Mouse (Mus musculus): ENCODE measurements around the gene Arhgef25.

Gene Arhgef25

DNA sequence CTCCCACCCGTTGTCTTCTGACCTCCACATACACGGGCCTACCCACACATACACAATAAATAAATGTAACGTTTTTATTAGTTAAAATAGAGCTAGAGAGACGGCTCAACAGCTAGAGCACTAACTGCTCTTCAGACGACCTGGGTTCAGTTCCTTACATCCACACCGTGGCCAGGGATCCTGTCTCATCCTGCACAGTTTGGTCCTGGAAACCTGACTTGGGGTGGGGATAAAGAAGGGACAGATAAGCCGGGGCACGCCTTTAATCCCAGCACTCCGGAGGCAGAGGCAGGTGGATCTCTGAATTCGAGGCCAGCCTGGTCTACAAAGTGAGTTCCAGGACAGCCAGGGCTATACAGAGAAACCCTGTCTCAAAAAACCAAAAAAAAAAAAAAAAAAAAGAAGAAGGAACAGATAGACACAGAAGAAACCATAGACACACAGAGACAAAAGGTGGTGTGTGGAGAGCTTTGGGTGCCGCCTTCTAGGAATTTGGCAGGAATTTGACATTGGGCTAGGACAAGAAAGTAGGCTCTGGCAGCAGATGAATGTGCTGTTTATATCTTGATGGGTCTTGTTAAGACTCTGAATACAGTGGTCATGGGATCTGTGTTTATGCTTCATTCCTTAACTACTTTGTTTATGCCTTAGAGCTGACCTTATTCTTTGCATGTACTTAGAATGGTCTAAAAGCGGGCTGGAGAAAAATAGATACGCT, 24.0 kb upstream of the Arhgef25 start:
- CTCF ChIA-PET: interaction anchor here in 2 of 4 experiments (0.6 to 0.7 kb wide), 3 partner anchors 10 to 34 kb away, joined by 3 to 5 read pairs (median 3); no protein-coding TSS in a partner anchor
- POLR2A ChIA-PET: interaction anchor here (0.6 to 3.2 kb wide), 37 partner anchors 9 to 847 kb away, joined by 3 to 18 read pairs (median 5); partner anchors contain the start of genes Dctn2 (in 2 of the 4) and Mars (in 1 of the 4)

DNA sequence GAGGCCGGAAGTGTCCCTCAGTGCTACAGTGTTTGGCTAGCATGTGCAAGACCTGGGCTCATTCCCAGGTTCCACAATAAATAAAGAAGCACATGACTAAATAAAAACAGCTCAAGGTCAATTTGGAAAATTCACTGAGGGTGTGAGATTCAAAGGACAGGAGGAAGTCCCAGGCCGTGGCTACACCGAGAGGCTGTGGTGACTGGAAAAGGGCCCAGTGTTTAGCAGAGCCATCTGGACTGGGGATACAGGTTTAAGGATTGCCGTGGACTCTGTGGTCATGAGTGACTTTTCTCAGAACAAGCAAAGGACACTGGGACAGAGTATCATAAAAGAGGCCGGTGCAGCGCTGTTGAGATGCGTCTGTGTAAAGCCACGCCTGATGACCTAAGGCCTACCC, 23.4 kb upstream of the Arhgef25 start:
- CTCF ChIA-PET: interaction anchor here in 1 of 4 experiments (0.7 kb wide), 1 partner anchor 18 kb away, joined by 5 read pairs; no protein-coding TSS in a partner anchor
- POLR2A ChIA-PET: interaction anchor here in 3 of 4 experiments (1.2 to 3.2 kb wide), 13 partner anchors 10 to 98 kb away, joined by 3 to 18 read pairs (median 9); partner anchors contain the start of gene Mars (in 1 of the 3)

GRCm38 (mm10) chr10:127211414-127211854, 21.6 kb upstream of the Arhgef25 start, which contains the start of gene Pip4k2c:
Gene Pip4k2c (minus strand): TSS chr10:127211585.
- CTCF ChIA-PET: interaction anchor here (0.5 to 1.6 kb wide), 18 partner anchors 9 to 326 kb away, joined by 3 to 12 read pairs (median 3); partner anchors contain the start of genes Arhgap9 (in 1 of the 4) and Slc26a10 (in 1 of the 4)
- POLR2A ChIA-PET: interaction anchor here (0.5 to 5.0 kb wide), 86 partner anchors 9 to 1014 kb away, joined by 3 to 71 read pairs (median 4); partner anchors contain the start of genes Mars (in 3 of the 4), Arhgef25 (in 2 of the 4), Gli1 (in 2 of the 4) and Slc26a10 (in 2 of the 4)

- ChIA-PET CTCF (interaction anchor here in 3 of 4 experiments (0.5 to 1.6 kb wide), 14 partner anchors 19 to 153 kb away, joined by 3 to 12 read pairs (median 3); partner anchors contain the start of genes Arhgap9 (in 1 of the 3) and Slc26a10 (in 1 of the 3)), POLR2A (interaction anchor here (0.5 to 5.0 kb wide), 74 partner anchors 9 to 1014 kb away, joined by 3 to 71 read pairs (median 4); partner anchors contain the start of genes Mars (in 3 of the 4), Arhgef25 (in 2 of the 4), Arhgap9 (in 1 of the 4) and B4galnt1 (in 1 of the 4))
These were observed 21.1 kb upstream of the Arhgef25 start for GRCm38 (mm10) chr10:127210961-127211405.

DNA sequence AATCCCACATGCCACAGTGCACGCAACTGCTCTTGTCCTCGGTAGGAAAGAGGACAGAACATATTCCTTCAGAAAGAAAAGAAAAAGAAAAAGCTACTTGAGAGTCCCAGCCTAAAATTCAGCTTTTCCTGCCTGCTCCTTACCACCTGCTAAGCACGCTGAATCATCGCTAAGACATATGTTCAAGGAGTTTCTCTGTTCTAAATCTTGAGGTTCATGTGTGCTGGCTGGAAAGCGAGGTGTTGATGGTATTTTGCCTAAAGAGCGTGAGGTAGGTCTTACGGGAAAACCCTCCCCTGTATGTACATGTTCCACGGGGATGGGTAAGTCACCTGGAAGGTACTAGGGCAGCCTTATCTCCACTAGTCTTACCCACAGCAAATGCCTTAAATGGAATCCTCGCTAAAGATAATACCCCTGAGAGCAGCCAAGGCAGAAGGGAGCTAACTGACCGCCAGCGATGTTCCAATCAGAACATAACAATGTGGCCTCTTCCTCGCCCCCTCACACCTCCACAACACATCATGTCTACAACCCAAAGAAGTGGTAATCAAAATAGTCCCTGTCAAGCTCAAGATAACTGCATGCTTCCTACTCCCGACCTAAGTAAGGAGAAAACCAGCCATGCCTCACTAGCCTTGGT, 20.2 kb upstream of the Arhgef25 start:
- ChIA-PET CTCF (interaction anchor here (0.6 to 1.2 kb wide), 6 partner anchors 18 to 1042 kb away, joined by 3 to 5 read pairs (median 3); no protein-coding TSS in a partner anchor), POLR2A (interaction anchor here in 3 of 4 experiments (0.9 to 5.0 kb wide), 35 partner anchors 8 to 433 kb away, joined by 3 to 71 read pairs (median 7); partner anchors contain the start of genes Arhgef25 (in 2 of the 3), Mars (in 2 of the 3), Kif5a (in 1 of the 3) and Os9 (in 1 of the 3))

GRCm38 (mm10) chr10:127208921-127209320, 19.0 kb upstream of the Arhgef25 start:
- ChIA-PET CTCF (interaction anchor here in 3 of 4 experiments (0.6 to 1.5 kb wide), 6 partner anchors 22 to 202 kb away, joined by 3 to 4 read pairs (median 3); no protein-coding TSS in a partner anchor), POLR2A (interaction anchor here in 3 of 4 experiments (0.6 to 5.0 kb wide), 49 partner anchors 8 to 828 kb away, joined by 3 to 71 read pairs (median 5); partner anchors contain the start of genes Arhgef25 (in 2 of the 3), Dctn2 (in 1 of the 3) and Os9 (in 1 of the 3))

- POLR2A ChIA-PET: interaction anchor here in 2 of 4 experiments (0.6 to 1.0 kb wide), 2 partner anchors 11 to 15 kb away, joined by 3 read pairs; no protein-coding TSS in a partner anchor
- CTCF ChIA-PET: interaction anchor here in 3 of 4 experiments (0.6 to 1.2 kb wide), 3 partner anchors 18 to 1476 kb away, joined by 4 to 8 read pairs (median 8); partner anchors contain the start of gene Slc26a10 (in 1 of the 3)
These were observed 15.5 kb upstream of the Arhgef25 start for GRCm38 (mm10) chr10:127205373-127205772.

DNA sequence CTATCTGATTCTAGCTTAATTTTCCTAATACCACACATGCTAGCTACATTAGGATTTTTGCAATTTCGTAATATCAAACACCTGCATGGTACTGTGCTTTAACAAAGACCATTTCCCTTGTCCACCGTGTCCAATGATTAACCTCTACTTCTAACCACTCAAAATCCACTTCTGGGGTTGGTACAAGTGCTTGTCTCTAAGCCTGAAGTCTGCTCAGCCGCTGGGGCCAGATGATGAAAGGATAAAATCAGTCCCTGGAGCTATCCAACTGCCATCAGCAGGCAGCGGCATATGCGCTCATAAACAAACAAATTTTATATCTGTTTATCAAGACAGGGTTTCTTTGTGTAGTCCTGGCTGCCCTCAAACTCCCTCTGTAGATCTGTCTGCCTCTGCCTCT, 14.7 kb upstream of the Arhgef25 start:
- POLR2A ChIA-PET: interaction anchor here in 3 of 4 experiments (0.7 to 2.2 kb wide), 9 partner anchors 10 to 52 kb away, joined by 3 to 14 read pairs (median 5); no protein-coding TSS in a partner anchor
- CTCF ChIA-PET: no interaction called here

GRCm38 (mm10) chr10:127203106-127203505, 13.2 kb upstream of the Arhgef25 start:
- ChIA-PET CTCF (interaction anchor here in 1 of 4 experiments (1.0 kb wide), 1 partner anchor 82 kb away, joined by 3 read pairs; the partner anchor contains the start of gene Os9), POLR2A (interaction anchor here in 3 of 4 experiments (0.6 to 7.9 kb wide), 12 partner anchors 7 to 388 kb away, joined by 3 to 71 read pairs (median 5); partner anchors contain the start of genes Pip4k2c (in 3 of the 3) and Slc26a10 (in 1 of the 3))

- POLR2A ChIA-PET: interaction anchor here in 2 of 4 experiments (1.0 to 7.9 kb wide), 4 partner anchors 10 to 134 kb away, joined by 3 to 71 read pairs (median 22); partner anchors contain the start of gene Pip4k2c (in 2 of the 2)
- CTCF ChIA-PET: interaction anchor here in 2 of 4 experiments (0.5 to 0.6 kb wide), 2 partner anchors 214 to 1073 kb away, joined by 4 to 6 read pairs; no protein-coding TSS in a partner anchor
These were observed 10.4 kb upstream of the Arhgef25 start for GRCm38 (mm10) chr10:127200279-127200678.

GRCm38 (mm10) chr10:127199474-127199873, 9.6 kb upstream of the Arhgef25 start:
- ChIA-PET POLR2A (interaction anchor here in 2 of 4 experiments (1.0 to 7.9 kb wide), 7 partner anchors 9 to 135 kb away, joined by 3 to 71 read pairs (median 4); partner anchors contain the start of genes Pip4k2c (in 2 of the 2) and Arhgef25 (in 1 of the 2)), CTCF (interaction anchor here in 1 of 4 experiments (1.1 kb wide), 1 partner anchor 22 kb away, joined by 3 read pairs; no protein-coding TSS in a partner anchor)

- ChIA-PET POLR2A (interaction anchor here in 2 of 4 experiments (1.0 to 7.9 kb wide), 8 partner anchors 9 to 79 kb away, joined by 3 to 71 read pairs (median 4); partner anchors contain the start of genes Pip4k2c (in 2 of the 2) and Arhgef25 (in 1 of the 2)), CTCF (interaction anchor here in 1 of 4 experiments (0.7 to 1.1 kb wide), 2 partner anchors 22 to 83 kb away, joined by 3 read pairs; no protein-coding TSS in a partner anchor)
These were observed 9.2 kb upstream of the Arhgef25 start for GRCm38 (mm10) chr10:127199068-127199467.

DNA sequence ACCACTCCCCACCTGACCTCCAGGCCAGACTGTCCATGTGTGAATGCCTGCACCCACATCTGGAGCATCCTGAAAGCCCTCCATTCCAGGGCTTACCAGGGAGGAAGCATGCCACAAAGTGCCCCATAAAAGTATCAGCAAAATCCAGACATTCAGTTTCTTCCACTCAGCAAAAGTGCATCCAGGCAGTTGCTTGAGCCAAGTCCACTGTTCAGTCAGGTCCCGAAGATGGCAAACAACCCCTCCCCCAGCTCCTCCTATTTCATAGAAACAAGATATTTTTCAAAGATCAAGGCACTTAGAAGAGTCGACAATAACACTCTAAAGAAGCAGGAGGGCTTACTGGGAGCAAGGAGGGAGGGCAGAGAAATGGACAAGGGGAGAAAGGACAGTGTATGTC, 8.6 kb upstream of the Arhgef25 start:
- CTCF ChIA-PET: interaction anchor here in 1 of 4 experiments (0.7 to 1.1 kb wide), 2 partner anchors 21 to 84 kb away, joined by 3 read pairs; no protein-coding TSS in a partner anchor
- POLR2A ChIA-PET: interaction anchor here in 3 of 4 experiments (1.0 to 7.9 kb wide), 13 partner anchors 8 to 97 kb away, joined by 3 to 71 read pairs (median 4); partner anchors contain the start of genes Pip4k2c (in 3 of the 3), Arhgef25 (in 1 of the 3) and Slc26a10 (in 1 of the 3)

- ChIA-PET CTCF (interaction anchor here in 2 of 4 experiments (0.6 to 1.9 kb wide), 3 partner anchors 13 to 469 kb away, joined by 3 to 6 read pairs (median 3); no protein-coding TSS in a partner anchor), POLR2A (interaction anchor here in 3 of 4 experiments (0.6 to 7.9 kb wide), 18 partner anchors 9 to 144 kb away, joined by 3 to 71 read pairs (median 4); partner anchors contain the start of genes Pip4k2c (in 3 of the 3), Gli1 (in 1 of the 3), Mars (in 1 of the 3) and Slc26a10 (in 1 of the 3))
These were observed 7.7 kb upstream of the Arhgef25 start for GRCm38 (mm10) chr10:127197505-127198110.

- ChIA-PET CTCF (interaction anchor here in 2 of 4 experiments (0.9 to 1.9 kb wide), 3 partner anchors 12 to 27 kb away, joined by 3 to 6 read pairs (median 6); no protein-coding TSS in a partner anchor), POLR2A (interaction anchor here in 3 of 4 experiments (0.9 to 7.9 kb wide), 15 partner anchors 13 to 145 kb away, joined by 3 to 71 read pairs (median 4); partner anchors contain the start of genes Pip4k2c (in 3 of the 3), Gli1 (in 1 of the 3), Mars (in 1 of the 3) and Slc26a10 (in 1 of the 3))
These were observed 7.2 kb upstream of the Arhgef25 start for GRCm38 (mm10) chr10:127197104-127197503.

Data from embryonic stem cell, embryonic (primary cell).